Mouse (Mus musculus) C2C12 (cell line): ENCODE data around the gene Stk38l. TPM values are rescaled to one million over a fixed set of nuclear protein-coding genes. Genes with fewer than 3 reads are reported as not detected.

Experiments used
- H3K27me3 ChIP-seq: one replicate; pipeline ENCODE4 v1.6.1; 2011; ENCODE audit not compliant: control insufficient read depth, insufficient read depth, insufficient read length
- H3K36me3 ChIP-seq: one replicate; pipeline ENCODE4 v1.6.1; 2011; ENCODE audit not compliant: control insufficient read depth, insufficient read depth
- H3K4me3 ChIP-seq: one replicate; pipeline ENCODE4 v1.5.1; 2011; ENCODE audit warnings: mild to moderate bottlenecking, control low read depth; ENCODE audit not compliant: poor library complexity, insufficient read depth, severe bottlenecking
- H3K79me2 ChIP-seq: one replicate; pipeline ENCODE4 v1.6.1; 2011; ENCODE audit not compliant: control insufficient read depth, insufficient read depth
- H3K79me3 ChIP-seq: one replicate; pipeline ENCODE4 v1.6.1; 2011; ENCODE audit warnings: low read depth, control low read depth
- H3ac ChIP-seq: one replicate; pipeline ENCODE3; 2011; ENCODE audit warnings: low read depth; ENCODE audit not compliant: control insufficient read depth, insufficient read length
- CEBPB ChIP-seq: IDR thresholded peaks from one replicate; pipeline ENCODE4 v1.6.1; 2011; ENCODE audit warnings: low read depth, mild to moderate bottlenecking, control low read depth, moderate library complexity
- CTCF ChIP-seq: IDR thresholded peaks from one replicate; pipeline ENCODE4 v1.5.1; 2011; ENCODE audit not compliant: control insufficient read depth, insufficient read depth, insufficient read length
- FOSL1 ChIP-seq: IDR thresholded peaks from one replicate; pipeline ENCODE4 v1.8.0; 2011; ENCODE audit warnings: mild to moderate bottlenecking, low read length; ENCODE audit not compliant: poor library complexity, insufficient read depth, severe bottlenecking
- MAX ChIP-seq: IDR thresholded peaks from one replicate; pipeline ENCODE4 v1.6.1; 2011; ENCODE audit warnings: mild to moderate bottlenecking, control low read depth
- MYOD1 ChIP-seq: IDR thresholded peaks from one replicate; pipeline ENCODE4 v1.6.1; 2011; ENCODE audit warnings: low read depth; ENCODE audit not compliant: control insufficient read depth, insufficient read length
- MYOG ChIP-seq: IDR thresholded peaks from one replicate; pipeline ENCODE4 v1.6.1; 2011; ENCODE audit not compliant: control insufficient read depth, insufficient read length; ENCODE audit errors: extremely low read depth
- USF1 ChIP-seq: IDR thresholded peaks from one replicate; pipeline ENCODE4 v1.6.1; 2011; ENCODE audit warnings: low read depth, mild to moderate bottlenecking, control low read depth, moderate library complexity
- long read RNA-seq, 2 experiments: library from polyadenylated mRNA; unstranded; transcript quantifications; one replicate each; pipeline ENCODE4 v2.0.0; 2019 to 2020
- polyA plus RNA-seq: library from polyadenylated mRNA; unstranded; fragments of >200 nt; fragmentation: generic; extraction: Trizol; gene quantifications from one replicate; pipeline ENCODE4 v1.2.1, GENCODE M21; 2012; ENCODE audit warnings: missing spikeins

Stk38l gene
- polyA plus RNA-seq: 3.0 TPM
- long read RNA-seq, experiment 1, full-length matches to known transcripts: 6 of 14 reads
- long read RNA-seq, experiment 1, partial matches to known transcripts: 7 of 14 reads
- long read RNA-seq, experiment 1, other reads (novel, unspliced or antisense): 1 of 14 reads
- long read RNA-seq, experiment 2, full-length matches to known transcripts: 11 of 17 reads
- long read RNA-seq, experiment 2, partial matches to known transcripts: 0 of 17 reads
- long read RNA-seq, experiment 2, other reads (novel, unspliced or antisense): 6 of 17 reads

GRCm38 (mm10) chr6:146724581-146725383 lies at the start of gene Stk38l:
Gene Stk38l (plus strand): TSS chr6:146724995.
- H3K79me3 ChIP-seq: no peaks in the 10 kb centered on the region
- no peaks in the 10 kb centered on the region for H3K27me3 ChIP-seq
- TF ChIP-seq CTCF: peak; percentile 58
- TF ChIP-seq FOSL1: no peak
- H3K36me3 ChIP-seq: no peaks in the 10 kb centered on the region
- H3ac ChIP-seq: peak within 1 kb of the TSS; percentile 95
- H3K79me2 ChIP-seq: no peaks in the 10 kb centered on the region
- H3K4me3 ChIP-seq: peak within 1 kb of the TSS; percentile 49

GRCm38 (mm10) chr6:146676904-146677303 lies 47.9 kb upstream of the Stk38l start:
- H3K79me3 ChIP-seq: no peaks in the 10 kb centered on the region
- H3K79me2 ChIP-seq: no peaks in the 10 kb centered on the region
- H3K4me3 ChIP-seq: no peak overlapping the region
- no peaks in the 10 kb centered on the region for H3K36me3 ChIP-seq
- H3ac ChIP-seq: no peak overlapping the region
- no peak for TF ChIP-seq MYOG
- no peak for TF ChIP-seq MAX
- TF ChIP-seq CEBPB: no peak
- no peak for TF ChIP-seq USF1
- TF ChIP-seq CTCF: no peak
- no peak for TF ChIP-seq MYOD1
- TF ChIP-seq FOSL1: no peak
- no peaks in the 10 kb centered on the region for H3K27me3 ChIP-seq

DNA sequence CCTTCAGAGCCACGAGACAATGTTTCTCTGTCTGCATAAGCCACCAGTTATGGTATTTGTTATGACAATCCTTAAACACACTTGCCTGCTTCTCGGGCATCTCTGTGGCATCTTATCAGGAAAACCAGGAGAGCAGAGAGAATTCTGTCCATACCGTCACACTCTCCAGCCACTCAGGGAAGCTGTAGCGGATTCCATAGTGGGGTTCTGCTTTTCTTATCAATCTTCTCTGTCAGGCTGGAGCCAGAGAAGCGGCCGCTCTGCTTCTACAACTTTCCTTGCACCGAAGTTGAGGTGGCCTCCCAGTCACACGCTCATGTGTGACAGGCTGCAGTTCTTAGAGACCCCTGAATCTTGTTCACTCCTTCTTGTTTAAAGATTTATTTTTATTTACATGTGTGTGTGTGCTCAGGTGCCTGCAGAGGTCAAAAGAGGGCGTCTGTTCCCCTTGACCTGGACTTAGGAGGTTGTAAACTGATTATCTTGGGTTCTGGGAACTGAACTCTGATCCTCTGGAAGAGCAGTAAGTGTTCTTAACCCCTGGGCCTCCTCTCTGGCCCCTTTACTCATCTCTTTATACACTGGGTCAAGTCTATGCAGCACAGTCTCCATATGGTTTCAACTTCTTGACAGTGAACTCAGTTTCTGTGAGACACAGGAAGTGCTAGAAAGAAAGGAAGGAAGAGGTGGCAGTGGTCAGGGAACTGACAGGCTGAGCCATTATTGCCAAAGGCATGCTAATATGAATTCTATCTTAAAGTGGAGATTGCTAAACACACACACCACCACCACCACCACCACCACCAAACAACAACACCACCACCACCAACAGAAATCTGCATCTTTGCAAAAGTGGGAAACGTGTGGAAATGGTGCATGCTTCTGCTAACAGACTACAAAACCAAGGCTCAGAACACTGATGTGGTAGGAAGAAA lies 46.4 kb upstream of the Stk38l start:
- TF ChIP-seq MAX (no peak), MYOD1 (no peak), CEBPB (no peak), CTCF (no peak), USF1 (no peak), FOSL1 (no peak)
- Histone ChIP-seq H3ac (no peak overlapping the region), H3K79me2 (no peaks in the 10 kb centered on the region), H3K27me3 (no peaks in the 10 kb centered on the region), H3K36me3 (no peaks in the 10 kb centered on the region), H3K4me3 (no peak overlapping the region), H3K79me3 (no peaks in the 10 kb centered on the region)

DNA sequence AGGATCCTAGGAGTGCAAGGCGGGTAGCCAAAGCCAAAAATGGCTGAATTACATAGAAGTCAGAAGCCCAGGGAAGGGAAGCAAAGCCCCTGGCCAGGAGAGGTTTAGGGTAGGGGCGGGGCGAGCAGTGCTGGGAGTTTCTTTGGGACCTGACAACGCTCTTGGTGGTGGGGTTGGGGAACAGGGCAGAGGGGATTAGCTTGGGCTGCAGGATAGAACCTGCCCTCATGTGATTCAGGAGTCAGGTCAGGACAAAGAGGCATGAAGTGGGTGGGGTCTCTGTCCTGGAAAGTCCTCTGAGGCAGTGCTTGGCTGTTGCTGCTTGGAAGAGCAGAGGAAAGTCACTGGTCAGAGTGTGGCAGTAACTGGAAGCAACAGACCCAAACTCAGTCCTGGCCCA lies 40.9 kb upstream of the Stk38l start:
- no peak overlapping the region for H3ac ChIP-seq
- H3K27me3 ChIP-seq: no peaks in the 10 kb centered on the region
- H3K79me3 ChIP-seq: no peaks in the 10 kb centered on the region
- H3K36me3 ChIP-seq: no peaks in the 10 kb centered on the region
- H3K79me2 ChIP-seq: no peaks in the 10 kb centered on the region
- TF ChIP-seq CEBPB (no peak), MYOD1 (no peak), FOSL1 (no peak), CTCF (no peak), USF1 (no peak), MYOG (no peak), MAX (no peak)
- H3K4me3 ChIP-seq: no peak overlapping the region

- no peaks in the 10 kb centered on the region for H3K36me3 ChIP-seq
- H3K79me2 ChIP-seq: no peaks in the 10 kb centered on the region
- no peaks in the 10 kb centered on the region for H3K79me3 ChIP-seq
- H3K4me3 ChIP-seq: no peak overlapping the region
- no peaks in the 10 kb centered on the region for H3K27me3 ChIP-seq
- no peak overlapping the region for H3ac ChIP-seq
- TF ChIP-seq MYOG (no peak), FOSL1 (no peak), MAX (no peak), USF1 (no peak), MYOD1 (no peak), CEBPB (no peak), CTCF (no peak)
Observed at GRCm38 (mm10) chr6:146685781-146686308, 39.0 kb upstream of the Stk38l start.
